Mouse (Mus musculus): ENCODE data around the gene Pcgf6. TPM values are rescaled to one million over a fixed set of nuclear protein-coding genes. Genes with fewer than 3 reads are reported as not detected.

Gene Pcgf6
- polyA plus RNA-seq, 1 experiment from 2014 or later = 10.2 TPM

GRCm38 (mm10) chr19:47049840-47050239 lies 866 bp downstream of the Pcgf6 start:
- Histone ChIP-seq H3K4me1 (peaks cover 16% of the 10 kb centered on the region), H3K36me3 (peaks cover 30% of the 10 kb centered on the region), H3K4me3 (peak overlapping the region; percentile 89), H3K9me3 (no peaks in the 10 kb centered on the region), H3K4me2 (peak overlapping the region; percentile 89), H3K9ac (peak overlapping the region; percentile 91), H3K27ac (replicated peaks) (no peak overlapping the region), H3K27me3 (replicated peaks) (no peaks in the 10 kb centered on the region)
- WGBS = 5% methylated on average over 7 of the region's 7 CpGs
- no peak for ATAC-seq (ENCODE audit: extremely low read depth, insufficient number of reproducible peaks, low FRiP score, low TSS enrichment)

- Histone ChIP-seq H3K27me3 (replicated peaks) (no peaks in the 10 kb centered on the region), H3K9me3 (no peaks in the 10 kb centered on the region), H3K9ac (peak overlapping the region; percentile 91), H3K27ac (replicated peaks) (no peak overlapping the region), H3K4me3 (no peak overlapping the region), H3K4me2 (peak overlapping the region; percentile 89), H3K4me1 (peaks cover 16% of the 10 kb centered on the region), H3K36me3 (peaks cover 34% of the 10 kb centered on the region)
- ATAC-seq (ENCODE audit: extremely low read depth, insufficient number of reproducible peaks, low FRiP score, low TSS enrichment) = no peak
- WGBS = 68% methylated on average over 4 of the region's 4 CpGs
Measured at GRCm38 (mm10) chr19:47049061-47049460, 1.6 kb downstream of the Pcgf6 start.

DNA sequence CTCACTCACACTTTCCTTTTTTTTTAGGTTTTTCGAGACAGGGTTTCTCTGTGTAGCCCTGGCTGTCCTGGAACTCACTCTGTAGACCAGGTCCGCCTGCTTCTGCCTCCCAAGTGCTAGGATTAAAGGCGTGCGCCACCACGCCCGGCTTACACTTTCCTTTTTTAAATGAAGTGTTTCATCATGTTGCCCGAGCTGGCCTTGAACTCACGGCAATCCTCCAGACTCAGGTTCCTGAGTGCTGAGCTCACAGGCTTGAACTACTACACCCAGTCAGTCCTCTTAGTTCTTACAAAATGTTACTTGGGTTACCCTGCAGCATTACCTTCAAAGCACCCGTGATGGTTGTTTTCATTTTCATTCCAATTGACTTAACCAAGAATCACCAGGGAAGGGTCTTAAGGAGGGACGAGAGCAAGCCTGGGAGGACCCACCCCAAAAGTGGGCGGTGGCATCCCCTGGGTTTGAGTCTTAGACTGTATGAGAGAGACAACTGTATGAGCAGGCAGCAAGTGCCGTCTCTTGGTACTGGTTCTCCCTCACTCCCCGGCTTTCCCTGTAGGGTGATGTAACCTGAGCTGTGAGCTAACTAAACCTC lies 3.4 kb downstream of the Pcgf6 start:
- H3K4me2 ChIP-seq = no peak overlapping the region
- H3K36me3 ChIP-seq = peaks cover 39% of the 10 kb centered on the region
- WGBS = 82% methylated on average over 13 of the region's 13 CpGs
- H3K4me3 ChIP-seq = no peak overlapping the region
- no peak overlapping the region for H3K9ac ChIP-seq
- H3K27me3 ChIP-seq (replicated peaks) = no peaks in the 10 kb centered on the region
- no peak for ATAC-seq (ENCODE audit: extremely low read depth, insufficient number of reproducible peaks, low FRiP score, low TSS enrichment)
- H3K27ac ChIP-seq (replicated peaks) = no peak overlapping the region
- peaks cover 16% of the 10 kb centered on the region for H3K4me1 ChIP-seq
- H3K9me3 ChIP-seq = no peaks in the 10 kb centered on the region

DNA sequence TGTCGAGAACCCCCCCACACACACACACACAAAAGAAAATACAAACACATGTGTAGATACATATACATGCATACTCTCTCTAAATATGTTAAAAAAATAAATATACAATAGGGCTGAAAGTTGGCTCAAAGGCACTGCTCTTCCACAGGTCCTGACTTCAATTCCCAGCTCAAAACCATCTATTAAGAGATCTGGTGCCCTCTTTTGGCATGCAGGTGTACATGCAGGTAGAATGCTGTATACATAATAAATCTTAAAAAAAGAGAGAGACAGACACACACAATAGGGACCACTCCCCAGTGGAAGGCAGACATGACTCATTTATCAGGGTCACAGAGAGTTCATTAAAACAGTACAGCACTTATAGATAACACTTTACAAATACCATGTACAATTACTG lies 4.4 kb downstream of the Pcgf6 start:
- peaks cover 42% of the 10 kb centered on the region for H3K36me3 ChIP-seq
- 100% methylated on average over 1 of the region's 1 CpGs for WGBS
- H3K4me1 ChIP-seq = peaks cover 16% of the 10 kb centered on the region
- H3K4me3 ChIP-seq = no peak overlapping the region
- H3K4me2 ChIP-seq = no peak overlapping the region
- H3K27me3 ChIP-seq (replicated peaks) = no peaks in the 10 kb centered on the region
- no peak for ATAC-seq (ENCODE audit: extremely low read depth, insufficient number of reproducible peaks, low FRiP score, low TSS enrichment)
- no peaks in the 10 kb centered on the region for H3K9me3 ChIP-seq
- no peak overlapping the region for H3K9ac ChIP-seq
- no peak overlapping the region for H3K27ac ChIP-seq (replicated peaks)

GRCm38 (mm10) chr19:47043608-47044007 lies 7.1 kb downstream of the Pcgf6 start:
- Histone ChIP-seq H3K4me2 (no peak overlapping the region), H3K4me1 (no peaks in the 10 kb centered on the region), H3K9ac (no peak overlapping the region), H3K27ac (replicated peaks) (no peak overlapping the region), H3K4me3 (no peak overlapping the region), H3K36me3 (peaks cover 56% of the 10 kb centered on the region), H3K9me3 (no peaks in the 10 kb centered on the region), H3K27me3 (replicated peaks) (no peaks in the 10 kb centered on the region)
- WGBS = 80% methylated on average over 3 of the region's 3 CpGs
- ATAC-seq (ENCODE audit: extremely low read depth, insufficient number of reproducible peaks, low FRiP score, low TSS enrichment) = no peak

DNA sequence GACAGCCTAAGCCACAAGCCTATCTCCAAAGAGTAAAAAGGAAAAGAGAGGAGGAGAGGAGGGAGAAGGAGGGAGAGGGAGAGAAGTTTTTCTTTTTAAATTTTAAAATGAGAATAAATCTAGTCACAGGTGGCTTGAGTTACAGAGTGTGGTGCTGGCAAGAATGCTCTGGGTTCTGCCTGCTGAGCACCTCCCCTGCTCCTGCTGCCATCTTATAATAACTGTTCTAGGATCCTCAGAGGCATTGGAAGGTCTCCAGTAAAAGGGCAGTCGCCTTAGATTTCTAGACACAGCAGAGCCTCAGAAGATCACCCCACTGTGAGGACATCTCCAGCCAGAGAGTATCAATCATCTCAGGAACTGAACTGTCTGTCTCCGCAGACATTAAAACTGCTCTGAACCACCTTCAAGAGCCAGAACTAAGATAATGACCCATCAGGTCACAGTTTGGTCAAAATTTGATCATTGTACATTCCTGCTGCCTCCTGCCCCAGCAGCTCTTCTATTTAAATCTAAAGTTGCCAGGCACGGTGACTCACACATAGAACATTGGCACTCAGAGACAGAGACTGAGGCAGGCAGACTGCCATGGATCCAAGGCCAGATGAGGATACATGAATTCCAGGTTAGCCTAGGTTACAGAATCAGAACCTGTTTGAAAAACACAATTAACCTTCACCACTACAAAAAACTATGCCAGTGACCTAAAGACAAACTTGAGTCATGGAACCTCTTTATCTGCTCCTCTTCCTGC lies 9.8 kb downstream of the Pcgf6 start:
- 77% methylated on average over 3 of the region's 3 CpGs for WGBS
- no peak for ATAC-seq (ENCODE audit: extremely low read depth, insufficient number of reproducible peaks, low FRiP score, low TSS enrichment)
- H3K36me3 ChIP-seq = peaks cover 58% of the 10 kb centered on the region

GRCm38 (mm10) chr19:47036596-47036995 lies 14.1 kb downstream of the Pcgf6 start:
- Histone ChIP-seq H3K27me3 (replicated peaks) (no peaks in the 10 kb centered on the region), H3K4me1 (no peaks in the 10 kb centered on the region), H3K27ac (replicated peaks) (no peak overlapping the region), H3K36me3 (peaks cover 66% of the 10 kb centered on the region), H3K4me2 (no peak overlapping the region), H3K9me3 (no peaks in the 10 kb centered on the region), H3K4me3 (no peak overlapping the region), H3K9ac (no peak overlapping the region)
- ATAC-seq (ENCODE audit: extremely low read depth, insufficient number of reproducible peaks, low FRiP score, low TSS enrichment) = no peak
- 79% methylated on average over 3 of the region's 3 CpGs for WGBS

More for the DNA sequence above, 9.8 kb downstream of the Pcgf6 start:
- Histone ChIP-seq H3K4me3 (no peak overlapping the region), H3K4me2 (no peak overlapping the region), H3K27me3 (replicated peaks) (no peaks in the 10 kb centered on the region), H3K27ac (replicated peaks) (no peak overlapping the region), H3K9me3 (no peaks in the 10 kb centered on the region), H3K9ac (no peak overlapping the region), H3K4me1 (no peaks in the 10 kb centered on the region)

GRCm38 (mm10) chr19:47034916-47035315 lies 15.8 kb downstream of the Pcgf6 start:
- H3K4me2 ChIP-seq = no peak overlapping the region
- H3K4me3 ChIP-seq = no peak overlapping the region
- H3K4me1 ChIP-seq = no peaks in the 10 kb centered on the region
- no peak for ATAC-seq (ENCODE audit: extremely low read depth, insufficient number of reproducible peaks, low FRiP score, low TSS enrichment)
- peaks cover 65% of the 10 kb centered on the region for H3K36me3 ChIP-seq
- no peaks in the 10 kb centered on the region for H3K9me3 ChIP-seq
- no peak overlapping the region for H3K27ac ChIP-seq (replicated peaks)
- 83% methylated on average over 4 of the region's 4 CpGs for WGBS
- H3K27me3 ChIP-seq (replicated peaks) = no peaks in the 10 kb centered on the region
- H3K9ac ChIP-seq = no peak overlapping the region

GRCm38 (mm10) chr19:47031770-47032169 lies 18.9 kb downstream of the Pcgf6 start:
- ATAC-seq (ENCODE audit: extremely low read depth, insufficient number of reproducible peaks, low FRiP score, low TSS enrichment) = no peak
- no peaks in the 10 kb centered on the region for H3K4me1 ChIP-seq
- no peak overlapping the region for H3K4me2 ChIP-seq
- H3K9me3 ChIP-seq = no peaks in the 10 kb centered on the region
- no peak overlapping the region for H3K27ac ChIP-seq (replicated peaks)
- peaks cover 38% of the 10 kb centered on the region for H3K36me3 ChIP-seq
- no peak overlapping the region for H3K4me3 ChIP-seq
- WGBS = 88% methylated on average over 6 of the region's 6 CpGs
- no peak overlapping the region for H3K9ac ChIP-seq
- H3K27me3 ChIP-seq (replicated peaks) = no peaks in the 10 kb centered on the region

DNA sequence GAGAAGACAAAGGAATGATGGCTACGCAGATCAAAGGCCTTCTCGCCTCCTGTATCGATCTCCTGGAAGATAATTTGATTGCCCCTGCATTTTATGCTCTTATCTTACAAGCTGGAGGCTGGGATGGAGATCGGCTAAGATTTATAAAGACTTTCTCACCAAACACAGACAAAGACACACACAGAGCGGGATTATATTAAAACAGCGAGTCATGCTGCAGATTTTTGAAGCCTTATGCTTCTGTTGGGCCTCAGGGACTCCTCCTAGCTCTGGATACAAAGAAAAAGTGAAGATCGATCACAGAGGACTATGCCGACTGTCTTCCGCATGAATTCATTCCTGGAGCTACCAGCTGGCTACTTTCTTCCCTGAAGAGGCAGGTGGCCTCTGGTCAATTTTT lies 20.9 kb downstream of the Pcgf6 start:
- Histone ChIP-seq H3K4me2 (no peak overlapping the region), H3K4me1 (peaks cover 8% of the 10 kb centered on the region), H3K9ac (no peak overlapping the region), H3K36me3 (peaks cover 20% of the 10 kb centered on the region), H3K4me3 (no peak overlapping the region), H3K27me3 (replicated peaks) (no peaks in the 10 kb centered on the region), H3K9me3 (no peaks in the 10 kb centered on the region), H3K27ac (replicated peaks) (no peak overlapping the region)
- no peak for ATAC-seq (ENCODE audit: extremely low read depth, insufficient number of reproducible peaks, low FRiP score, low TSS enrichment)
- 82% methylated on average over 9 of the region's 9 CpGs for WGBS

GRCm38 (mm10) chr19:47026513-47026912 lies 24.2 kb downstream of the Pcgf6 start:
- H3K27me3 ChIP-seq (replicated peaks) = peaks cover 6% of the 10 kb centered on the region
- no peaks in the 10 kb centered on the region for H3K9me3 ChIP-seq
- no peak for ATAC-seq (ENCODE audit: extremely low read depth, insufficient number of reproducible peaks, low FRiP score, low TSS enrichment)
- no peaks in the 10 kb centered on the region for H3K36me3 ChIP-seq
- 81% methylated on average over 4 of the region's 4 CpGs for WGBS
- H3K9ac ChIP-seq = no peak overlapping the region
- H3K27ac ChIP-seq (replicated peaks) = no peak overlapping the region
- H3K4me3 ChIP-seq = no peak overlapping the region
- peaks cover 9% of the 10 kb centered on the region for H3K4me1 ChIP-seq
- no peak overlapping the region for H3K4me2 ChIP-seq

- H3K27ac ChIP-seq (replicated peaks) = no peak overlapping the region
- no peaks in the 10 kb centered on the region for H3K9me3 ChIP-seq
- H3K27me3 ChIP-seq (replicated peaks) = peaks cover 9% of the 10 kb centered on the region
- 50% methylated on average over 10 of the region's 10 CpGs for WGBS
- H3K4me3 ChIP-seq = no peak overlapping the region
- H3K4me1 ChIP-seq = peaks cover 9% of the 10 kb centered on the region
- H3K9ac ChIP-seq = no peak overlapping the region
- no peaks in the 10 kb centered on the region for H3K36me3 ChIP-seq
- ATAC-seq (ENCODE audit: extremely low read depth, insufficient number of reproducible peaks, low FRiP score, low TSS enrichment) = no peak
- H3K4me2 ChIP-seq = 0 out of 2 replicates have a peak overlapping the region, but pooled peaks have one; percentile 1
Measured at GRCm38 (mm10) chr19:47024954-47025353, 25.8 kb downstream of the Pcgf6 start.

All from heart, embryonic 13.5 days (tissue).